8 mouse cellular contexts compared by ENCODE assay signal in genomic region chr2:31761585-31761984, GRCm38 (mm10). TPM values are rescaled to one million over a fixed set of nuclear protein-coding genes. Genes with fewer than 3 reads are reported as not detected.
DNase-seq lines count a peak whose midpoint lies in the region; ATAC-seq and TF ChIP-seq lines count a peak whose summit lies in the region.

No protein-coding gene starts in this region.

- DNase-seq in lung, adult 2 months: no peak
- no peak for DNase-seq in lung, postnatal 25 days (ENCODE audit: low spot score)
- peak; percentile 50 to 60 for DNase-seq in heart, adult 9 months (ENCODE audit: low spot score in 2 of 2)
- DNase-seq in adrenal gland, postnatal 4 days (ENCODE audit: low spot score in 2 of 2): no peak
- DNase-seq in left cerebral cortex, adult 9 months (ENCODE audit: low spot score in 2 of 2): no peak

- H3K27me3 ChIP-seq in limb, embryonic 13.5 days: no peaks in the 10 kb centered on the region
- no peaks in the 10 kb centered on the region for H3K27me3 ChIP-seq in neural tube, embryonic 15.5 days (replicated peaks)

- 8% methylated on average over 4 of the region's 4 CpGs for WGBS in lung, adult 2 months
- WGBS in limb, embryonic 13.5 days: under 1% methylated on average over 4 of the region's 4 CpGs
- WGBS in neural tube, embryonic 15.5 days: 7% methylated on average over 4 of the region's 4 CpGs

- no peak for ATAC-seq in limb, embryonic 13.5 days (ENCODE audit: low FRiP score, low read depth)
- no peak for ATAC-seq in neural tube, embryonic 15.5 days (ENCODE audit: low FRiP score)
- ATAC-seq in inflammation-experienced regulatory T-cells, adult 6 months: no peak

- peak overlapping the region; percentile 99 for H3K9ac ChIP-seq in limb, embryonic 13.5 days
- H3K9ac ChIP-seq in neural tube, embryonic 15.5 days (replicated peaks): 0 out of 2 replicates have a peak overlapping the region, but pooled peaks have one; percentile 68

- no peak for TF ChIP-seq POLR2A in lung, adult 2 months (IDR thresholded peaks at IDR 0.05; ENCODE audit: borderline replicate concordance, extremely low read depth, low read depth, low read length)

- H3K4me3 ChIP-seq in lung, adult 2 months (replicated peaks; ENCODE audit: extremely low read depth, low read depth, low read length): peak overlapping the region; percentile 94
- peak overlapping the region; percentile 93 for H3K4me3 ChIP-seq in limb, embryonic 13.5 days
- peak overlapping the region; percentile 62 for H3K4me3 ChIP-seq in neural tube, embryonic 15.5 days (replicated peaks)

- H3K36me3 ChIP-seq in limb, embryonic 13.5 days: peaks cover 3% of the 10 kb centered on the region
- H3K36me3 ChIP-seq in neural tube, embryonic 15.5 days: no peaks in the 10 kb centered on the region

- TF ChIP-seq CTCF in lung, adult 2 months (IDR thresholded peaks at IDR 0.05; ENCODE audit: insufficient read depth, low read length): no peak

- H3K9me3 ChIP-seq in limb, embryonic 13.5 days: no peaks in the 10 kb centered on the region
- H3K9me3 ChIP-seq in neural tube, embryonic 15.5 days (replicated peaks): no peaks in the 10 kb centered on the region

- H3K4me1 ChIP-seq in lung, adult 2 months (ENCODE audit: control insufficient read depth, insufficient read depth, low read length): peaks cover 35% of the 10 kb centered on the region
- H3K4me1 ChIP-seq in limb, embryonic 13.5 days: peaks cover 65% of the 10 kb centered on the region
- H3K4me1 ChIP-seq in neural tube, embryonic 15.5 days: peaks cover 55% of the 10 kb centered on the region

- peak overlapping the region; percentile 98 for H3K27ac ChIP-seq in limb, embryonic 13.5 days
- peak overlapping the region; percentile 39; the same call in 1 of the 2 replicates for H3K27ac ChIP-seq in neural tube, embryonic 15.5 days (replicated peaks)

- peak overlapping the region; percentile 96 for H3K4me2 ChIP-seq in limb, embryonic 13.5 days (replicated peaks)
- peak overlapping the region; percentile 93 for H3K4me2 ChIP-seq in neural tube, embryonic 15.5 days

RNA-seq across cellular contexts. Expression of gene Qrfp, which starts 48.8 kb away (rescaled TPM):
- polyA plus RNA-seq in lung, adult 2 months (2012; rRNA removed): 0.12 and 0.13 TPM in 2 replicates
- polyA plus RNA-seq in limb, embryonic 13.5 days (2015; fragmentation: Nextera tagmentation; extraction: Ambion mirVana): 0.14 and 0.23 TPM in 2 replicates
- 0.23 TPM in 1 of 2 replicates, not detected in the other for polyA plus RNA-seq in neural tube, embryonic 15.5 days (2015; fragmentation: Nextera tagmentation; extraction: Ambion mirVana)
- polyA plus RNA-seq in inflammation-experienced regulatory T-cells, adult 6 months (2017; shearing (Covaris generic)): 1 to 10 TPM in 1 of 3 experiments, under 1 TPM in 2; 0.60 to 1.1 (median 0.79) TPM
- not detected for total RNA-seq in adrenal gland, postnatal 4 days (2021)

Comparison
In these comparisons a context has a peak if more than half of its experiments do, and no peak if none do; other contexts are left out.
1. DNase-seq: peak in heart, adult 9 months (2 of 2); none in lung, adult 2 months (single experiment), lung, postnatal 25 days (single experiment), adrenal gland, postnatal 4 days (0 of 2) and left cerebral cortex, adult 9 months (0 of 2).
2. Peak in every context shown above with its lines, with median percentiles within 50 percentile points of each other: H3K4me3 ChIP-seq.